Mouse (Mus musculus) thymus, adult 2 months (tissue): Measurements from ENCODE around the gene Clec4f. TPM values are rescaled to one million over a fixed set of nuclear protein-coding genes. Genes with fewer than 3 reads are reported as not detected.

Source experiments
- DNase-seq: peaks from one replicate; pipeline ENCODE4 v3.0.0; 2021
- H3K27ac ChIP-seq: fragments of 200-500 bp; 2 replicates; pipeline ENCODE4 v1.5.1; 2012; ENCODE audit warnings: low read length, control low read depth; ENCODE audit not compliant: control insufficient read depth, insufficient read depth
- H3K27me3 ChIP-seq: fragments of 200-500 bp; 2 replicates; pipeline ENCODE4 v1.6.1; 2012; ENCODE audit warnings: mild to moderate bottlenecking, low read length, moderate library complexity, mixed read lengths; ENCODE audit not compliant: control insufficient read depth, insufficient read depth
- H3K36me3 ChIP-seq: fragments of 200-500 bp; 2 replicates; pipeline ENCODE4 v1.6.1; 2012; ENCODE audit warnings: mild to moderate bottlenecking, low read length, moderate library complexity; ENCODE audit not compliant: control insufficient read depth, insufficient read depth
- H3K4me1 ChIP-seq: fragments of 200-500 bp; replicated peaks from 2 replicates; pipeline ENCODE4 v1.6.1; 2012; ENCODE audit warnings: low read length; ENCODE audit not compliant: control insufficient read depth, insufficient read depth
- H3K4me3 ChIP-seq: fragments of 200-500 bp; 2 replicates; pipeline ENCODE4 v1.5.1; 2012; ENCODE audit warnings: mild to moderate bottlenecking, low read length, control low read depth, moderate library complexity; ENCODE audit not compliant: control insufficient read depth, insufficient read depth
- CTCF ChIP-seq: fragments of 200-500 bp; IDR thresholded peaks from 2 replicates; pipeline ENCODE4 v1.5.1; 2012; ENCODE audit warnings: mild to moderate bottlenecking, control low read depth, low read length, moderate library complexity, borderline replicate concordance; ENCODE audit not compliant: control insufficient read depth, poor library complexity, insufficient read depth; ENCODE audit errors: extremely low read depth
- POLR2A ChIP-seq: fragments of 200-500 bp; IDR thresholded peaks from 2 replicates; pipeline ENCODE4 v1.6.1; 2012; ENCODE audit warnings: mild to moderate bottlenecking, low read length, control low read depth, moderate library complexity; ENCODE audit not compliant: control insufficient read depth, poor library complexity, insufficient read depth; ENCODE audit errors: extremely low read depth
- WGBS: fragments of 180-500 bp; shearing (Covaris S2); methylation state at CpG from one replicate; pipeline ENCODE4 v1.1.7; 2018; 5-methylcytosine and 5-hydroxymethylcytosine counted together
- polyA plus RNA-seq: library from polyadenylated mRNA; depleted of rRNA; stranded (reverse); fragments of >200 nt; gene quantifications from 2 replicates; pipeline ENCODE4 v1.2.3, GENCODE M21; 2012

The Clec4f gene
- polyA plus RNA-seq, 1 experiment: 0.47 TPM

- Histone ChIP-seq H3K27me3 (peaks cover 44% of the 10 kb centered on the region), H3K27ac (no peak overlapping the region), H3K36me3 (no peaks in the 10 kb centered on the region), H3K4me3 (no peak overlapping the region), H3K4me1 (no peaks in the 10 kb centered on the region)
- WGBS: 6% methylated on average over 11 of the region's 11 CpGs
- no peak for TF ChIP-seq POLR2A
- TF ChIP-seq CTCF: no peak
- no peak for DNase-seq
Measured at GRCm38 (mm10) chr6:83701001-83701400, 45.0 kb upstream of the Clec4f start.

GRCm38 (mm10) chr6:83699971-83700370 lies 44.0 kb upstream of the Clec4f start:
- Histone ChIP-seq H3K4me3 (no peak overlapping the region), H3K27ac (no peak overlapping the region), H3K4me1 (no peaks in the 10 kb centered on the region), H3K27me3 (peaks cover 42% of the 10 kb centered on the region), H3K36me3 (no peaks in the 10 kb centered on the region)
- no peak for DNase-seq
- TF ChIP-seq CTCF: no peak
- TF ChIP-seq POLR2A: no peak
- 11% methylated on average over 5 of the region's 5 CpGs for WGBS

DNA sequence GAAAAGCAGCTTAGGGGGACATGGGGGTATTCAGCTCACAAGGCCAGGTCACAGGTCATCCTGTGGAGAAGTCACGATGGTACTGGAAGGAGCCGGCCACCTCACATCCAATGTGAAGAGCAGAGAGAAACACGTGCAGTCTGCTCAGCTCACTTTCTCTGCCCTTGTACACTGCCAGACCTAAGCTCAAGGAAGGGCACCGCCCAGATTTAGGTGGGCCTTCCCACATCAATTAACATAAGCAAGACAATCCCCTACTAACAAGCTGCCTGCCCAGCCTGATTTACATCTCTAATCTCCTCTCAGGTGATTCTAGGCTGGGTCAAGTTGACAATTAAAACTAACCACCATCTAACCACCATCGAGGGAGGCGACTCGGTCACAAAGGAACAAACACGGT lies 41.9 kb upstream of the Clec4f start:
- Histone ChIP-seq H3K4me3 (no peak overlapping the region), H3K27me3 (peaks cover 38% of the 10 kb centered on the region), H3K36me3 (no peaks in the 10 kb centered on the region), H3K27ac (no peak overlapping the region), H3K4me1 (no peaks in the 10 kb centered on the region)
- no peak for DNase-seq
- WGBS: 13% methylated on average over 8 of the region's 8 CpGs
- TF ChIP-seq POLR2A (no peak), CTCF (no peak)

DNA sequence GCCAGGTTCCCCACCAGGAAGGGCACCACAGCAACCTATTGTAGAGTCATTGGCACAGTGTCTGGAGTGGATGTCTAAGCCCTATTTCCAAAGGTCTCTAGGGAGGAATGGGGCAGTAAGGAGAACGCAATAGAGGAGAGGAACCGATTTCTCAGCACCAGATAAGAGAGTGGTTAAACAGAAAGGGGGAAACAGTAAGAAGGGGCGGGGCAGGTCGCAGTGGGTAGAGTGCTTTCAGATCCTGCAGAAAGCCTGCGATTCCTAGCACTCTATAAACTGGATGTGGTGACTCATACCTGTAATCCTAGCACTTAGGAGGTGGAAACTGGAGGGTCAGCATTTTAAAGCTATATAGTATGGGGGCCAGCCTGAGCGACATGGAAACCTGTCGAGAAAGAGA lies 40.7 kb upstream of the Clec4f start:
- no peak overlapping the region for H3K27ac ChIP-seq
- 3% methylated on average over 7 of the region's 7 CpGs for WGBS
- no peaks in the 10 kb centered on the region for H3K36me3 ChIP-seq
- H3K4me3 ChIP-seq: no peak overlapping the region
- H3K27me3 ChIP-seq: peaks cover 35% of the 10 kb centered on the region
- DNase-seq: no peak
- TF ChIP-seq POLR2A (no peak), CTCF (no peak)
- no peaks in the 10 kb centered on the region for H3K4me1 ChIP-seq

DNA sequence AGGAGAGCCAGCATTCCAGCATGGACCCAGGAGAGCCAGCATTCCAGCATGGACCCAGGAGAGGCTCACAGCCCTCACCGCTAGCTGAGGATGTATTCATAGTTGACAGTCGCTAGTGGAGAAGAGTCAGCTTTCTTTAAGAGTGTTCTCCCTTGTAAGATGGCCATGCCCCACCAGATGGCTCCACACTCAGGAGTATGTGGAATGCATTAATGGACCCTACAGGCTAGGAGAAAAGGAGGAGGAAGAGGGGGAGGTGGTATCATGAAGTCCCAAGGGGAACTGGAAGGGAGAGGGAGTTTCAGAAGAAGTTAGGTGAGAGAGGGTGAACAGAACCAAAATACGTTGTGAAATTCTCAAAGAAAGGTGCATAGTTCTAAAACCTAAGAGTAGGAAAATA lies 39.7 kb upstream of the Clec4f start:
- H3K27ac ChIP-seq: no peak overlapping the region
- H3K27me3 ChIP-seq: peaks cover 31% of the 10 kb centered on the region
- no peak for TF ChIP-seq CTCF
- no peak for TF ChIP-seq POLR2A
- DNase-seq: no peak
- no peak overlapping the region for H3K4me3 ChIP-seq
- H3K4me1 ChIP-seq: no peaks in the 10 kb centered on the region
- 17% methylated on average over 3 of the region's 3 CpGs for WGBS
- H3K36me3 ChIP-seq: no peaks in the 10 kb centered on the region

DNA sequence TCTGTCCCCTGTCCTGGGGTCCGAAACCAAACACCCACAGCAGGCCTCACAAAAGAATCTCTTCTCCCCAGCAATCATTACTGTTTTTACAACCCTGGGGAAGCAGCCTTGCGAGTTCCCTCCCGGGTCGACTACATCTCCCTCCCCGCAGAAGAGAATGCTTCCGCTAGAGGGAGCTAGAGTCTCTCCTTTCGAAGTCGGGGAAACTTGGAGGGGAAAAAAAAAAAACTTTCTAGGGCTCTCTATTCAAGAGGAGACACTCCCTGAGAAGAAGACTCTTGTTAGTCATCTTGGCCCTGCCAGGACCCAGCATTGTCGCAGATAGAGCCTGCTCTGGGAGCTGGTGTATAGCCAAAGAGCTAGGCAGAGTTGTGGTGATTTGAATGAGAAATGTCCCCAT lies 37.8 kb upstream of the Clec4f start:
- Histone ChIP-seq H3K27me3 (peaks cover 31% of the 10 kb centered on the region), H3K36me3 (no peaks in the 10 kb centered on the region)
- WGBS: 1% methylated on average over 9 of the region's 9 CpGs

GRCm38 (mm10) chr6:83692962-83693361 lies 37.0 kb upstream of the Clec4f start:
- Histone ChIP-seq H3K4me3 (no peak overlapping the region), H3K4me1 (no peaks in the 10 kb centered on the region), H3K27me3 (peaks cover 27% of the 10 kb centered on the region), H3K36me3 (no peaks in the 10 kb centered on the region), H3K27ac (no peak overlapping the region)
- no peak for DNase-seq
- WGBS: 10% methylated on average over 12 of the region's 12 CpGs
- TF ChIP-seq POLR2A (no peak), CTCF (no peak)

More for the DNA sequence above, 37.8 kb upstream of the Clec4f start:
- H3K4me1 ChIP-seq: no peaks in the 10 kb centered on the region
- TF ChIP-seq CTCF (no peak), POLR2A (no peak)
- H3K4me3 ChIP-seq: no peak overlapping the region
- H3K27ac ChIP-seq: no peak overlapping the region
- DNase-seq: peak; percentile 56

- no peaks in the 10 kb centered on the region for H3K4me1 ChIP-seq
- H3K27me3 ChIP-seq: peaks cover 18% of the 10 kb centered on the region; the same call in 1 of the 2 replicates
- WGBS: 47% methylated on average over 2 of the region's 2 CpGs
- DNase-seq: no peak
- no peak overlapping the region for H3K27ac ChIP-seq
- TF ChIP-seq CTCF: no peak
- TF ChIP-seq POLR2A: no peak
- H3K36me3 ChIP-seq: no peaks in the 10 kb centered on the region
- H3K4me3 ChIP-seq: no peak overlapping the region
Measured at GRCm38 (mm10) chr6:83690936-83691335, 34.9 kb upstream of the Clec4f start.
